In the genomic region with DNA sequence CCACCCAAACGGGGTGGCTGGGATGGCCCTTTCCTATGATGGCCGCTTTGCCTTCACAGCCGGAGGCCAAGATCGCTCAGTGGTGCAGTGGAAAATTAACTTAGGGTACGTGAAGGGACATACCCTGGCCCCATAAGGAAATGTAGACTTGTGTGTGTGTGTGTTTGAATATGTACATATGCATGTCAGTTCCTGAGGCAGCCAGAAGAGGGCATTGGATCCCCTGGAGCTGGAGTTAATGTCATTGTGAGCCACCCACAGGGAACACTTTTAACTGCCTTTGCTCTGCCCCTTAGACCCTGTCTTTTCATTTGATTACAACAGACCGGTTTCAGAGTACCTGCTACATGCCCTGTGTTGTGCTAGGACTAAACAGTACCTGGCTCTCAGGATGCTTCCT, we compare ENCODE assay signal across 12 mouse cellular contexts. TPM values are rescaled to one million over a fixed set of nuclear protein-coding genes. Genes with fewer than 3 reads are reported as not detected.
A peak's percentile ranks its signal among the peaks of the same experiment; 100 is the strongest.
DNase-seq lines count a peak whose midpoint lies in the region; ATAC-seq and TF ChIP-seq lines count a peak whose summit lies in the region.
"Had no signal": no experiment of that assay in that cellular context is flagged by ENCODE, and none has a peak within 500 bp of the region (broad histone marks: within the 10 kb centered on the region; RNA-seq: fewer than 3 reads in every experiment).

No protein-coding gene starts in this region.

- H3K4me1 ChIP-seq in heart, adult 2 months (ENCODE audit: control insufficient read depth, insufficient read depth, low read length): peaks cover 1% of the 10 kb centered on the region; the same call in 1 of the 2 replicates
- H3K4me1 ChIP-seq in heart, embryonic 11.5 days (ENCODE audit: control insufficient read depth, insufficient read depth, low read length): peaks cover 12% of the 10 kb centered on the region; the same call in 1 of the 2 replicates
- H3K4me1 ChIP-seq in lung, postnatal 0 days (ENCODE audit: insufficient read depth, low read depth, low read length): no peaks in the 10 kb centered on the region
- H3K4me1 ChIP-seq in bone marrow, adult 2 months (ENCODE audit: control insufficient read depth, insufficient read depth, low read length): peaks cover 2% of the 10 kb centered on the region

- no peak for ATAC-seq in heart, embryonic 11.5 days (replicated peaks; ENCODE audit: insufficient number of reproducible peaks, low FRiP score, low TSS enrichment)
- no peak for ATAC-seq in lung, postnatal 0 days
- ATAC-seq: inflammation-experienced regulatory T-cells, adult 6 months had no signal

- peak; percentile 45 for TF ChIP-seq CTCF in heart, adult 2 months (IDR thresholded peaks at IDR 0.05)
- peak; percentile 55 for TF ChIP-seq CTCF in lung, postnatal 0 days (IDR thresholded peaks at IDR 0.05)
- TF ChIP-seq CTCF in bone marrow, adult 2 months (IDR thresholded peaks at IDR 0.05; ENCODE audit: control insufficient read depth, insufficient read depth, low read length): peak; percentile 45

- no peak overlapping the region for H3K4me3 ChIP-seq in heart, adult 2 months
- no peak overlapping the region for H3K4me3 ChIP-seq in heart, embryonic 11.5 days (ENCODE audit: low read depth, low read length)
- H3K4me3 ChIP-seq in lung, postnatal 0 days (ENCODE audit: low read depth, low read length): no peak overlapping the region
- no peak overlapping the region for H3K4me3 ChIP-seq in bone marrow, adult 2 months (replicated peaks; ENCODE audit: control insufficient read depth, low read depth, low read length)
- H3K4me3 ChIP-seq: erythroblast, embryonic 14.5 days; heart, embryonic 15.5 days; lung, embryonic 15.5 days had no signal

- intact Hi-C loops in heart, adult 2 months (cut with DNase I): no loop called here

- H3K27ac ChIP-seq in heart, adult 2 months: no peak overlapping the region
- H3K27ac ChIP-seq in heart, embryonic 11.5 days (ENCODE audit: low read depth, low read length): no peak overlapping the region
- H3K27ac ChIP-seq in lung, postnatal 0 days (ENCODE audit: low read length): no peak overlapping the region
- no peak overlapping the region for H3K27ac ChIP-seq in bone marrow, adult 2 months (ENCODE audit: control insufficient read depth, insufficient read depth, low read depth, low read length, poor library complexity)
- H3K27ac ChIP-seq: heart, embryonic 15.5 days; lung, embryonic 15.5 days had no signal

- no peaks in the 10 kb centered on the region for H3K36me3 ChIP-seq in heart, adult 2 months (ENCODE audit: control insufficient read depth, insufficient read depth, low read length)
- H3K36me3 ChIP-seq in heart, embryonic 11.5 days (ENCODE audit: control insufficient read depth, insufficient read depth, low read length): no peaks in the 10 kb centered on the region
- H3K36me3 ChIP-seq in lung, postnatal 0 days (ENCODE audit: insufficient read depth, low read length): no peaks in the 10 kb centered on the region
- H3K36me3 ChIP-seq: heart, embryonic 15.5 days; lung, embryonic 15.5 days had no signal

- H3K27me3 ChIP-seq in heart, adult 2 months (ENCODE audit: control insufficient read depth, insufficient read depth, low read length): no peaks in the 10 kb centered on the region
- H3K27me3 ChIP-seq in heart, embryonic 11.5 days (ENCODE audit: control insufficient read depth, insufficient read depth, low read length): peaks cover 7% of the 10 kb centered on the region
- H3K27me3 ChIP-seq in lung, postnatal 0 days (replicated peaks; ENCODE audit: insufficient read depth, low read length): no peaks in the 10 kb centered on the region
- H3K27me3 ChIP-seq: lung, embryonic 15.5 days had no signal

- TF ChIP-seq EP300 in heart, adult 2 months (IDR thresholded peaks at IDR 0.05; ENCODE audit: insufficient read depth, low read depth, low read length): no peak
- TF ChIP-seq EP300 in lung, postnatal 0 days (IDR thresholded peaks at IDR 0.05): no peak

- no peak for TF ChIP-seq POLR2A in heart, adult 2 months (IDR thresholded peaks at IDR 0.05; ENCODE audit: insufficient read depth, low read depth, low read length)
- no peak for TF ChIP-seq POLR2A in bone marrow, adult 2 months (IDR thresholded peaks at IDR 0.05; ENCODE audit: borderline replicate concordance, control insufficient read depth, low read depth, low read length)

- H3K9ac ChIP-seq in heart, adult 2 months (ENCODE audit: low read depth, low read length): no peak overlapping the region
- H3K9ac ChIP-seq in heart, embryonic 11.5 days (ENCODE audit: low read depth, low read length): no peak overlapping the region
- no peak overlapping the region for H3K9ac ChIP-seq in lung, postnatal 0 days (replicated peaks; ENCODE audit: low read depth)
- H3K9ac ChIP-seq: heart, embryonic 15.5 days; lung, embryonic 15.5 days had no signal

- no peak for DNase-seq in heart, adult 2 months
- no peak for DNase-seq in lung, postnatal 0 days (ENCODE audit: low spot score)
- no peak for DNase-seq in lung, postnatal 25 days (ENCODE audit: low spot score)
- DNase-seq in thymus, postnatal 36 days: peak; percentile 28 to 33
- DNase-seq in MN1 (ENCODE audit: low spot score): no peak
- no peak for DNase-seq in layer of hippocampus, postnatal 14 days (ENCODE audit: low spot score in 2 of 2)

- H3K9me3 ChIP-seq in heart, embryonic 11.5 days (replicated peaks; ENCODE audit: control insufficient read depth, low read length): no peaks in the 10 kb centered on the region
- H3K9me3 ChIP-seq in lung, postnatal 0 days (ENCODE audit: low read length): no peaks in the 10 kb centered on the region
- H3K9me3 ChIP-seq: heart, embryonic 15.5 days; lung, embryonic 15.5 days had no signal

- no peaks in the 10 kb centered on the region for H3K79me2 ChIP-seq in heart, adult 2 months (replicated peaks; ENCODE audit: control insufficient read depth, insufficient read depth, low read length)

- 92% methylated on average over 6 of the region's 6 CpGs for WGBS in heart, adult 2 months
- 91% methylated on average over 6 of the region's 6 CpGs for WGBS in heart, embryonic 11.5 days (ENCODE audit: insufficient replicate concordance)
- 93% methylated on average over 6 of the region's 6 CpGs for WGBS in lung, postnatal 0 days
- WGBS in bone marrow, adult 2 months: 87% methylated on average over 6 of the region's 6 CpGs

- no peak overlapping the region for H3K4me2 ChIP-seq in heart, embryonic 11.5 days
- H3K4me2 ChIP-seq in lung, postnatal 0 days (replicated peaks; ENCODE audit: low read depth, low read length): no peak overlapping the region
- H3K4me2 ChIP-seq: heart, embryonic 15.5 days; lung, embryonic 15.5 days had no signal

RNA-seq across cellular contexts. Expression of gene Bcl7a, which starts 45.1 kb away (rescaled TPM):
- total RNA-seq in heart, adult 2 months (2021): 10 to 100 TPM in 1 of 2 experiments, 1 to 10 TPM in 1; 9.2 to 10.3 TPM
- 6.3 and 8.3 TPM in 2 replicates for polyA plus RNA-seq in heart, adult 2 months (2012; rRNA removed)
- polyA plus RNA-seq in heart, embryonic 11.5 days (2014; fragmentation: Nextera tagmentation; extraction: Ambion mirVana): 15.2 and 16.2 TPM in 2 replicates
- polyA plus RNA-seq in lung, postnatal 0 days (2015; fragmentation: Nextera tagmentation; extraction: Ambion mirVana): 7.7 and 7.9 TPM in 2 replicates
- polyA plus RNA-seq in bone marrow, adult 2 months (2011; ENCODE audit: insufficient read depth, insufficient read length, low replicate concordance, missing spikeins): 17.5 and 30.6 TPM in 2 replicates
- 10 to 100 TPM; 66.9 TPM for total RNA-seq in layer of hippocampus, postnatal 14 days (2021)

RNA-seq across cellular contexts. Expression of gene Wdr66, which starts 46.6 kb away (rescaled TPM):
- total RNA-seq in heart, adult 2 months (2021): under 1 TPM; 0.52 to 0.65 TPM
- polyA plus RNA-seq in heart, adult 2 months (2012; rRNA removed): 1.5 and 2.0 TPM in 2 replicates
- polyA plus RNA-seq in heart, embryonic 11.5 days (2014; fragmentation: Nextera tagmentation; extraction: Ambion mirVana): 0.32 and 0.64 TPM in 2 replicates
- polyA plus RNA-seq in lung, postnatal 0 days (2015; fragmentation: Nextera tagmentation; extraction: Ambion mirVana): 1.9 and 2.5 TPM in 2 replicates
- polyA plus RNA-seq in bone marrow, adult 2 months (2011; ENCODE audit: insufficient read depth, insufficient read length, low replicate concordance, missing spikeins): 0.77 and 1.2 TPM in 2 replicates
- 1 to 10 TPM; 3.7 to 5.4 TPM for total RNA-seq in layer of hippocampus, postnatal 14 days (2021)

Comparison
In these comparisons a context has a peak if more than half of its experiments do, and no peak if none do; other contexts are left out.
1. DNase-seq: peak in thymus, postnatal 36 days (2 of 2); none in heart, adult 2 months (0 of 2), lung, postnatal 0 days (single experiment), lung, postnatal 25 days (single experiment), MN1 (single experiment) and layer of hippocampus, postnatal 14 days (0 of 2).
2. Peak in every context shown above with its lines, with median percentiles within 50 percentile points of each other: CTCF ChIP-seq.